Mouse (Mus musculus) embryonic facial prominence, embryonic 14.5 days (tissue): ENCODE data around the gene Tysnd1. TPM values are rescaled to one million over a fixed set of nuclear protein-coding genes. Genes with fewer than 3 reads are reported as not detected.

Source experiments
- ATAC-seq: fragments of 200-750 bp; cut with Nextera tagmentation; 2 replicates; pipeline ENCODE4 v1.8.0; 2017; ENCODE audit warnings: low read depth, moderate number of reproducible peaks, moderate TSS enrichment
- DNase-seq: peaks from one replicate; pipeline ENCODE4 v3.0.0-alpha.2; 2015; ENCODE audit warnings: low spot score
- H3K27ac ChIP-seq: fragments of 300-500 bp; sonication (generic); replicated peaks from 2 replicates; pipeline ENCODE4 v1.5.1; 2014; ENCODE audit warnings: low read depth, mild to moderate bottlenecking, low read length, moderate library complexity
- H3K27me3 ChIP-seq: fragments of 300-500 bp; sonication (generic); replicated peaks from 2 replicates; pipeline ENCODE4 v1.6.1; 2014; ENCODE audit warnings: low read length; ENCODE audit not compliant: control insufficient read depth, insufficient read depth
- H3K36me3 ChIP-seq: fragments of 300-500 bp; sonication (generic); 2 replicates; pipeline ENCODE4 v1.6.1; 2014; ENCODE audit warnings: low read length, mixed read lengths; ENCODE audit not compliant: control insufficient read depth, insufficient read depth
- H3K4me1 ChIP-seq: fragments of 300-500 bp; sonication (generic); 2 replicates; pipeline ENCODE4 v1.6.1; 2014; ENCODE audit warnings: antibody characterized with exemption, low read length; ENCODE audit not compliant: control insufficient read depth, insufficient read depth
- H3K4me2 ChIP-seq: fragments of 300-500 bp; sonication (generic); 2 replicates; pipeline ENCODE4 v1.6.1; 2014; ENCODE audit warnings: low read depth, mild to moderate bottlenecking, low read length, moderate library complexity, mixed read lengths
- H3K4me3 ChIP-seq: fragments of 300-500 bp; sonication (generic); 2 replicates; pipeline ENCODE4 v1.5.1; 2014; ENCODE audit warnings: low read depth, mild to moderate bottlenecking, low read length
- H3K9ac ChIP-seq: fragments of 300-500 bp; sonication (generic); 2 replicates; pipeline ENCODE4 v1.6.1; 2014; ENCODE audit warnings: low read depth, mild to moderate bottlenecking, low read length, moderate library complexity, mixed read lengths
- H3K9me3 ChIP-seq: fragments of 300-500 bp; sonication (generic); 2 replicates; pipeline ENCODE4 v1.6.1; 2016; ENCODE audit warnings: low read length; ENCODE audit not compliant: control insufficient read depth
- WGBS: fragments of 180-500 bp; shearing (Covaris S2); extraction: QIAGEN DNeasy Blood & Tissue Kit; methylation state at CpG from one replicate; pipeline ENCODE4 v1.1.7; 2014; 5-methylcytosine and 5-hydroxymethylcytosine counted together
- polyA plus RNA-seq: library from polyadenylated mRNA; unstranded; fragments of >200 nt; fragmentation: Nextera tagmentation; extraction: Ambion mirVana; gene quantifications from 2 replicates; pipeline ENCODE4 v1.2.1, GENCODE M21; 2014

Tysnd1 gene
- polyA plus RNA-seq, 1 experiment from 2014 or later = 33.4 TPM

GRCm38 (mm10) chr10:61717406-61718296 is 22.3 kb downstream of the Tysnd1 start:
- H3K27ac ChIP-seq = no peak overlapping the region
- no peak overlapping the region for H3K4me2 ChIP-seq
- H3K9me3 ChIP-seq = no peaks in the 10 kb centered on the region
- no peaks in the 10 kb centered on the region for H3K36me3 ChIP-seq
- WGBS = 90% methylated on average over 12 of the region's 12 CpGs
- no peak overlapping the region for H3K9ac ChIP-seq
- peaks cover 6% of the 10 kb centered on the region for H3K4me1 ChIP-seq
- ATAC-seq = no peak
- no peak for DNase-seq
- no peak overlapping the region for H3K4me3 ChIP-seq
- H3K27me3 ChIP-seq = no peaks in the 10 kb centered on the region

DNA sequence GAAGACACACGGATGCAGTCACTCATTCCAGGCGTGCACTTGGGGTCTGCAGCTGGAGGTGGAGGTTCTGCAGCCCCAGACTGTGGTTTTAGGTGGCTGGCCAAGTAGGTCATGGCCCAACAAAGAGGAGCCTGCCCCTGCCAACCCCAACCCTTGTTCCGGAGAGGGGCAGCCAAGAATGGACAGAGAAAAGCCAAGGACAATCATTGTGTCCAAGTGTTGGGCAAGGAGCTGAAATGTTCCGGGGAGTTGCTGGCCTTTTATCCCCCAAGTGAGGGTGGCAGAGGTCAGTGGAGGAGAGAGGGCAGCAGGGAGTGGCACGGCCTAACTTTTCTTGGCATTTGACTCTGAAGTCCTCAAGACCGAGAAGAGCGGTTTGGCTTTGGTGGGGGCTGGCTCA is 25.0 kb downstream of the Tysnd1 start:
- Histone ChIP-seq H3K9me3 (no peaks in the 10 kb centered on the region), H3K9ac (no peak overlapping the region), H3K36me3 (no peaks in the 10 kb centered on the region), H3K4me2 (no peak overlapping the region), H3K4me3 (no peak overlapping the region), H3K27me3 (no peaks in the 10 kb centered on the region), H3K27ac (no peak overlapping the region), H3K4me1 (peaks cover 6% of the 10 kb centered on the region)
- 87% methylated on average over 7 of the region's 7 CpGs for WGBS
- DNase-seq = no peak
- no peak for ATAC-seq

DNA sequence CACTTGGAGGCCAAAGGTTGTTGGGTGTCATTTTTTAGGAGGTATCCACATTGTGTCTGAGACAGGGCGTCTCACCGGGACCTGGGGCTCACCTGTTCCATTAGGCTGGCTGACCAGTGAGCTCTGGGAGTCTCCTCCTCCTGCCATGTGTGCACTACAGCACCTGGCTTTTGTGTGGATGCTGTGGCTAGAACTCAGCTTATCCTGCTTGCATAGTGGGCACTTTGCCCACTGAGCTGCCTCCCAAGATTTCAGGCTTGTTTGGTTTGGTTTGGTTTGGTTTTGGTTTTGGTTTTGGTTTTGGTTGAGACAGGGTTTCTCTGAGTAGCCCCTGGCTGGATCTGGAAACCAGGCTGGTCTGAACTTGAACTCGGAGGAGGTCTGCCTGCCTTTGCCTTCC is 26.9 kb downstream of the Tysnd1 start:
- WGBS = 78% methylated on average over 3 of the region's 3 CpGs

GRCm38 (mm10) chr10:61723271-61723670 is 28.0 kb downstream of the Tysnd1 start:
- DNase-seq (no peak), ATAC-seq (no peak)
- Histone ChIP-seq H3K4me2 (no peak overlapping the region), H3K27me3 (no peaks in the 10 kb centered on the region), H3K27ac (no peak overlapping the region), H3K9ac (no peak overlapping the region), H3K9me3 (no peaks in the 10 kb centered on the region), H3K4me3 (no peak overlapping the region), H3K4me1 (no peaks in the 10 kb centered on the region), H3K36me3 (no peaks in the 10 kb centered on the region)
- 58% methylated on average over 6 of the region's 6 CpGs for WGBS

More for the DNA sequence above, 26.9 kb downstream of the Tysnd1 start:
- H3K4me1 ChIP-seq = no peaks in the 10 kb centered on the region
- ATAC-seq (no peak), DNase-seq (no peak)
- no peak overlapping the region for H3K27ac ChIP-seq
- H3K9me3 ChIP-seq = no peaks in the 10 kb centered on the region
- no peak overlapping the region for H3K4me2 ChIP-seq
- no peaks in the 10 kb centered on the region for H3K36me3 ChIP-seq
- H3K27me3 ChIP-seq = no peaks in the 10 kb centered on the region
- no peak overlapping the region for H3K9ac ChIP-seq
- no peak overlapping the region for H3K4me3 ChIP-seq

DNA sequence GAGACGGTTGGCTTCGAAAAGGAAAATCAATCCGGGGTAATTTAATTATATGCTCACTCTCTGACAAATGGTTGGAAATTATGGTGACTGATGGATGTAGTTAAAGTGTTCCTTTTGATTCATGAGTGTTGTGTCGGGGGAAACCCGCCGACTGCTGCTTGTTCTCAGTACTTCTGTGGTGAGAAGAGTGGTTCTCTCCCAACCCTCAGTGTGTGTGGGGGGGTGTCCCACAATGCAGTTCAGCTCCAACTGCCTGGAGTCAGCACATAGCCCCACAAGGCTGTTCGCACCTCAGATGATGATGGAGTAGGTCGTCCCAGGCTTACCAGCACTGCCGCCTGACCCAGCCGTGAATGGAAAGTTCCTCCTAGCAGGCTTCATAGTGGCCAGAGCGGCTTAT is 33.9 kb downstream of the Tysnd1 start:
- H3K4me1 ChIP-seq = no peaks in the 10 kb centered on the region
- H3K9me3 ChIP-seq = no peaks in the 10 kb centered on the region
- H3K27ac ChIP-seq = no peak overlapping the region
- no peaks in the 10 kb centered on the region for H3K27me3 ChIP-seq
- ATAC-seq (no peak), DNase-seq (no peak)
- H3K4me2 ChIP-seq = no peak overlapping the region
- H3K4me3 ChIP-seq = no peak overlapping the region
- H3K36me3 ChIP-seq = no peaks in the 10 kb centered on the region
- no peak overlapping the region for H3K9ac ChIP-seq
- 66% methylated on average over 11 of the region's 11 CpGs for WGBS

- DNase-seq (no peak), ATAC-seq (no peak)
- Histone ChIP-seq H3K9ac (no peak overlapping the region), H3K27ac (no peak overlapping the region), H3K4me3 (no peak overlapping the region), H3K9me3 (no peaks in the 10 kb centered on the region), H3K27me3 (no peaks in the 10 kb centered on the region), H3K36me3 (no peaks in the 10 kb centered on the region), H3K4me2 (no peak overlapping the region), H3K4me1 (no peaks in the 10 kb centered on the region)
- 93% methylated on average over 6 of the region's 6 CpGs for WGBS
Observed at GRCm38 (mm10) chr10:61730171-61730570, 34.9 kb downstream of the Tysnd1 start.

- H3K27ac ChIP-seq = no peak overlapping the region
- no peak overlapping the region for H3K9ac ChIP-seq
- DNase-seq (no peak), ATAC-seq (no peak)
- 45% methylated on average over 3 of the region's 3 CpGs for WGBS
- H3K4me1 ChIP-seq = no peaks in the 10 kb centered on the region
- peaks cover 30% of the 10 kb centered on the region for H3K36me3 ChIP-seq
- H3K27me3 ChIP-seq = no peaks in the 10 kb centered on the region
- H3K4me2 ChIP-seq = no peak overlapping the region
- H3K4me3 ChIP-seq = no peak overlapping the region
- no peaks in the 10 kb centered on the region for H3K9me3 ChIP-seq
Observed at GRCm38 (mm10) chr10:61734377-61734776, 39.1 kb downstream of the Tysnd1 start.

DNA sequence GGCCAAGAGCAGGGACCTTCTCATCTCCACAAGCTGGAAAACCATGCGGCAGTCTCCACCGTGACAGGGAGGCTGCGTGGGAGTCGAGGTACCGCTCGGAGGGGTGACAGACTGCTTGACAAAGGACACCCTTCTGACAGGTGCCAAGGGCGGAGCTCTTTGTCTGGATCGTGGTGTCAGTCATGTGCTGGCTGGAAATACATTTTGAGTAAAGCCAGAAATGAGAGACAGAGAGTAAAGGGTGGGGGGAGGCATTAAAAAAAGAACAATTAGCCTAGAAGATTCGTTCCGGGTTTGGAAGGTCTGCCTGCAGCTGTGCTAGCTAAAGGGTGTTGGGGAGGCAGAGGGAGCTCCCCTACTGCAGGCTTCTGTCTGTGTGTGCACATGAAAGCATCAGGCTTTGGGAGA is 41.4 kb downstream of the Tysnd1 start:
- no peak overlapping the region; the same call in 1 of the 2 replicates for H3K27ac ChIP-seq
- H3K4me3 ChIP-seq = no peak overlapping the region
- H3K36me3 ChIP-seq = peaks cover 53% of the 10 kb centered on the region
- H3K4me1 ChIP-seq = no peaks in the 10 kb centered on the region
- no peaks in the 10 kb centered on the region for H3K9me3 ChIP-seq
- ATAC-seq = no peak; the same call in 1 of the 2 replicates
- no peak overlapping the region for H3K4me2 ChIP-seq
- DNase-seq = peak; percentile 30
- H3K27me3 ChIP-seq = no peaks in the 10 kb centered on the region
- H3K9ac ChIP-seq = no peak overlapping the region
- WGBS = 69% methylated on average over 10 of the region's 10 CpGs

DNA sequence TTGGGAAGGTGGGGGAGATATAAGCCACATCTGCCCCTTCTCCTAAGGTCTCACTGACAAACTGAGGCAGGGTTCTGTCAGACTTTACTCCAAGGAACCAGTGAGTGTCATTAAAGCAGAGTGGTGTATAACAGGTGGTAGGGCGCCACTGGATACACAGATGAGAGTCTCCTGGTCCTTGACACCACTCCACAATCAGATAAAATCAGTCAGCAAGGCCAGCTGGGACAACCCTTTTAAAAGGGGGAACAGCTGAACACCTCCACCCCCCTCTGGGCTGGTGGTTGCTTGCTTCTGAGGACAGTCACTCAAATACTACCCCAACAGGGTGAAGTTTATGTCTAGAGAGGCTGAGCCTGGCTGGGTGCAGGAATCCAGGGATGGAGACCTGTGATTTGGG is 42.2 kb downstream of the Tysnd1 start:
- no peak overlapping the region for H3K27ac ChIP-seq
- 0 out of 2 replicates have a peak, but pooled peaks have one; percentile 17 for ATAC-seq
- H3K36me3 ChIP-seq = peaks cover 61% of the 10 kb centered on the region

More for the DNA sequence above, 42.2 kb downstream of the Tysnd1 start:
- DNase-seq = no peak
- no peaks in the 10 kb centered on the region for H3K9me3 ChIP-seq
- no peak overlapping the region for H3K9ac ChIP-seq
- H3K4me1 ChIP-seq = no peaks in the 10 kb centered on the region
- no peaks in the 10 kb centered on the region for H3K27me3 ChIP-seq
- H3K4me3 ChIP-seq = no peak overlapping the region
- WGBS = 78% methylated on average over 1 of the region's 1 CpGs
- H3K4me2 ChIP-seq = no peak overlapping the region
